Mouse (Mus musculus) left cerebral cortex, adult 8-10 months (tissue): Measurements from ENCODE around the gene Hcn4. TPM values are rescaled to one million over a fixed set of nuclear protein-coding genes. Genes with fewer than 3 reads are reported as not detected.

Source experiments
- total RNA-seq, 4 experiments: library from RNA; stranded (reverse); gene quantifications; 2 replicates each; pipeline ENCODE4 v1.2.4; 2022

Hcn4 gene
- total RNA-seq, 4 experiments from 2014 or later = 4.8 to 6.2 (median 5.5) TPM

Other genes with a start within 250 kb of the Hcn4 start
- 100 to 1,000 TPM; 856 to 995 (median 934) TPM for gene Nptn, start 241.2 kb upstream of the Hcn4 start, total RNA-seq
- not detected for gene Rec114, start 79.4 kb upstream of the Hcn4 start, total RNA-seq
- gene Neo1, start 213.0 kb downstream of the Hcn4 start, total RNA-seq = 10 to 100 TPM; 74.2 to 81.5 (median 78.4) TPM